Mouse (Mus musculus) liver, adult 2 months (tissue): ENCODE measurements around the gene Nol7. TPM values are rescaled to one million over a fixed set of nuclear protein-coding genes. Genes with fewer than 3 reads are reported as not detected.

Experiments
- DNase-seq: peaks from one replicate; pipeline ENCODE4 v3.0.0-alpha.2; 2011; ENCODE audit warnings: low read depth, low spot score; ENCODE audit errors: extremely low read depth
- H3K27ac ChIP-seq: fragments of 200-500 bp; replicated peaks from 2 replicates; pipeline ENCODE4 v1.5.1; 2012; ENCODE audit warnings: low read depth, mild to moderate bottlenecking, control low read depth, inconsistent platforms, low read length; ENCODE audit not compliant: insufficient read depth
- H3K27me3 ChIP-seq: fragments of 200-500 bp; 2 replicates; pipeline ENCODE4 v1.6.1; 2012; ENCODE audit warnings: mild to moderate bottlenecking, moderate library complexity, low read length, inconsistent platforms; ENCODE audit not compliant: control insufficient read depth, insufficient read depth
- H3K36me3 ChIP-seq: fragments of 200-500 bp; 2 replicates; pipeline ENCODE4 v1.6.1; 2012; ENCODE audit warnings: low read length, inconsistent platforms; ENCODE audit not compliant: control insufficient read depth, insufficient read depth
- H3K4me1 ChIP-seq: fragments of 200-500 bp; 2 replicates; pipeline ENCODE4 v1.6.1; 2011; ENCODE audit warnings: low read length; ENCODE audit not compliant: control insufficient read depth, insufficient read depth
- H3K4me3 ChIP-seq: fragments of 200-500 bp; 2 replicates; pipeline ENCODE4 v1.5.1; 2011; ENCODE audit warnings: low read depth, mild to moderate bottlenecking, control low read depth, low read length, moderate library complexity; ENCODE audit not compliant: insufficient read depth
- H3K79me2 ChIP-seq: fragments of 200-500 bp; 2 replicates; pipeline ENCODE4 v1.6.1; 2012; ENCODE audit warnings: inconsistent platforms, mild to moderate bottlenecking, low read length, moderate library complexity; ENCODE audit not compliant: control insufficient read depth, insufficient read depth
- H3K9ac ChIP-seq: fragments of 200-500 bp; 2 replicates; pipeline ENCODE4 v1.6.1; 2012; ENCODE audit warnings: low read depth, mild to moderate bottlenecking, control low read depth, inconsistent platforms, low read length
- CTCF ChIP-seq: fragments of 200-500 bp; IDR thresholded peaks from 2 replicates; pipeline ENCODE4 v1.5.1; 2011; ENCODE audit warnings: low read depth, low read length, control low read depth
- POLR2A ChIP-seq: fragments of 200-500 bp; IDR thresholded peaks from 2 replicates; pipeline ENCODE4 v1.6.1; 2011; ENCODE audit warnings: low read length, control low read depth; ENCODE audit not compliant: insufficient read depth; ENCODE audit errors: extremely low read depth
- WGBS: fragments of 180-500 bp; shearing (Covaris S2); methylation state at CpG from one replicate; pipeline ENCODE4 v1.1.7; 2018; 5-methylcytosine and 5-hydroxymethylcytosine counted together
- polyA plus RNA-seq: library from polyadenylated mRNA; depleted of rRNA; stranded (reverse); fragments of >200 nt; gene quantifications from 2 replicates; pipeline ENCODE4 v1.2.3, GENCODE M21; 2012
- total RNA-seq: library from RNA; depleted of rRNA; stranded (reverse); fragments of >200 nt; gene quantifications from 2 replicates; pipeline ENCODE4 v1.2.3, GENCODE M21; 2014

The Nol7 gene
- total and polyA plus RNA-seq, 2 experiments, result 50.3 to 55.5 TPM

- Histone ChIP-seq H3K4me3 (no peak overlapping the region), H3K27ac (no peak overlapping the region), H3K79me2 (no peaks in the 10 kb centered on the region), H3K4me1 (no peaks in the 10 kb centered on the region), H3K27me3 (no peaks in the 10 kb centered on the region), H3K36me3 (no peaks in the 10 kb centered on the region), H3K9ac (no peak overlapping the region)
- DNase-seq, result no peak
- TF ChIP-seq POLR2A, result no peak
- TF ChIP-seq CTCF, result no peak
- 91% methylated on average over 14 of the region's 14 CpGs for WGBS
Measured at GRCm38 (mm10) chr13:43356346-43357125, 41.7 kb upstream of the Nol7 start.

- Histone ChIP-seq H3K4me3 (no peak overlapping the region), H3K9ac (no peak overlapping the region), H3K27ac (no peak overlapping the region), H3K27me3 (no peaks in the 10 kb centered on the region), H3K4me1 (peaks cover 2% of the 10 kb centered on the region; the same call in 1 of the 2 replicates), H3K36me3 (no peaks in the 10 kb centered on the region), H3K79me2 (no peaks in the 10 kb centered on the region)
- TF ChIP-seq POLR2A, result no peak
- TF ChIP-seq CTCF, result no peak
- WGBS, result 65% methylated on average over 6 of the region's 6 CpGs
- no peak for DNase-seq
Measured at GRCm38 (mm10) chr13:43360534-43360933, 37.7 kb upstream of the Nol7 start.

GRCm38 (mm10) chr13:43362353-43362752 is 35.8 kb upstream of the Nol7 start:
- WGBS, result 83% methylated on average over 9 of the region's 9 CpGs
- DNase-seq, result no peak
- Histone ChIP-seq H3K4me1 (peaks cover 7% of the 10 kb centered on the region; the same call in 1 of the 2 replicates), H3K36me3 (no peaks in the 10 kb centered on the region), H3K27ac (no peak overlapping the region), H3K4me3 (no peak overlapping the region), H3K9ac (no peak overlapping the region), H3K27me3 (no peaks in the 10 kb centered on the region), H3K79me2 (no peaks in the 10 kb centered on the region; the same call in 1 of the 2 replicates)
- TF ChIP-seq POLR2A, result no peak
- no peak for TF ChIP-seq CTCF

- H3K4me3 ChIP-seq, result peak within 1 kb of the TSS; percentile 70
- peaks cover 7% of the 10 kb centered on the region; the same call in 1 of the 2 replicates for H3K4me1 ChIP-seq
- H3K27ac ChIP-seq, result peak within 1 kb of the TSS; percentile 73
- no peaks in the 10 kb centered on the region; the same call in 1 of the 2 replicates for H3K79me2 ChIP-seq
- TF ChIP-seq CTCF (peak; percentile 86), POLR2A (no peak; the same call in 1 of the 2 replicates)
- peak within 1 kb of the TSS; percentile 81 for H3K9ac ChIP-seq
- H3K27me3 ChIP-seq, result no peaks in the 10 kb centered on the region
- peak; percentile 69 for DNase-seq
- WGBS, result 14% methylated on average over 42 of the region's 42 CpGs
- H3K36me3 ChIP-seq, result no peaks in the 10 kb centered on the region
Measured at GRCm38 (mm10) chr13:43364985-43365824, 33.0 kb upstream of the Nol7 start, which contains the start of gene Sirt5. Gene Sirt5, plus strand, starts transcription at chr13:43365496.

- TF ChIP-seq POLR2A (no peak), CTCF (no peak)
- peak overlapping the region; percentile 70 for H3K4me3 ChIP-seq
- 3% methylated on average over 11 of the region's 11 CpGs for WGBS
- peak overlapping the region; percentile 73 for H3K27ac ChIP-seq
- peaks cover 1% of the 10 kb centered on the region for H3K36me3 ChIP-seq
- peak overlapping the region; percentile 81 for H3K9ac ChIP-seq
- peaks cover 7% of the 10 kb centered on the region; the same call in 1 of the 2 replicates for H3K4me1 ChIP-seq
- DNase-seq, result peak; percentile 25
- no peaks in the 10 kb centered on the region for H3K27me3 ChIP-seq
- no peaks in the 10 kb centered on the region; the same call in 1 of the 2 replicates for H3K79me2 ChIP-seq
Measured at GRCm38 (mm10) chr13:43365825-43366184, 32.4 kb upstream of the Nol7 start.
